Mouse (Mus musculus) frontal cortex, adult 2 months (tissue): ENCODE measurements around the gene Prpsap2. TPM values are rescaled to one million over a fixed set of nuclear protein-coding genes. Genes with fewer than 3 reads are reported as not detected.

Experiments used
- polyA plus RNA-seq: library from polyadenylated mRNA; depleted of rRNA; stranded (reverse); fragments of >200 nt; gene quantifications from 2 replicates; pipeline ENCODE4 v1.2.3, GENCODE M21; 2012; rRNA removed

The Prpsap2 gene
- polyA plus RNA-seq, 1 experiment = 44.6 TPM

Other genes with a start within 250 kb of the Prpsap2 start
- gene Epn2, start 182.4 kb downstream of the Prpsap2 start, polyA plus RNA-seq = 90.5 and 98.3 TPM in 2 replicates
- 6.6 and 7.2 TPM in 2 replicates for gene Grap, start 108.8 kb downstream of the Prpsap2 start, polyA plus RNA-seq
- 0.06 and 0.13 TPM in 2 replicates for gene Fam83g, start 78.0 kb downstream of the Prpsap2 start, polyA plus RNA-seq
- gene Slc5a10, start 41.3 kb downstream of the Prpsap2 start, polyA plus RNA-seq = 0.04 and 0.13 TPM in 2 replicates
- 59.8 and 62.3 TPM in 2 replicates for gene Ulk2, start 93.0 kb upstream of the Prpsap2 start, polyA plus RNA-seq
- gene Akap10, start 168.2 kb upstream of the Prpsap2 start, polyA plus RNA-seq = 14.0 and 16.2 TPM in 2 replicates
- gene Specc1, start 194.7 kb upstream of the Prpsap2 start, polyA plus RNA-seq = 30.6 and 35.0 TPM in 2 replicates